Mouse (Mus musculus): ENCODE results near the gene Bik. TPM values are rescaled to one million over a fixed set of nuclear protein-coding genes. Genes with fewer than 3 reads are reported as not detected.
"Not testable (repeated sequence)": the region's sequence is repeated elsewhere in the genome, so short reads cannot be mapped to it uniquely, and the experiment has no call there.

Bik gene
- total RNA-seq (2021): 1 to 10 TPM; 2.7 to 4.0 TPM
- long read RNA-seq, experiment 1, partial matches to known transcripts: 0 of 4 reads
- long read RNA-seq, experiment 1, other reads (novel, unspliced or antisense): 1 of 4 reads
- long read RNA-seq, experiment 2, partial matches to known transcripts: 0 of 4 reads
- long read RNA-seq, experiment 2, other reads (novel, unspliced or antisense): 0 of 4 reads

DNA sequence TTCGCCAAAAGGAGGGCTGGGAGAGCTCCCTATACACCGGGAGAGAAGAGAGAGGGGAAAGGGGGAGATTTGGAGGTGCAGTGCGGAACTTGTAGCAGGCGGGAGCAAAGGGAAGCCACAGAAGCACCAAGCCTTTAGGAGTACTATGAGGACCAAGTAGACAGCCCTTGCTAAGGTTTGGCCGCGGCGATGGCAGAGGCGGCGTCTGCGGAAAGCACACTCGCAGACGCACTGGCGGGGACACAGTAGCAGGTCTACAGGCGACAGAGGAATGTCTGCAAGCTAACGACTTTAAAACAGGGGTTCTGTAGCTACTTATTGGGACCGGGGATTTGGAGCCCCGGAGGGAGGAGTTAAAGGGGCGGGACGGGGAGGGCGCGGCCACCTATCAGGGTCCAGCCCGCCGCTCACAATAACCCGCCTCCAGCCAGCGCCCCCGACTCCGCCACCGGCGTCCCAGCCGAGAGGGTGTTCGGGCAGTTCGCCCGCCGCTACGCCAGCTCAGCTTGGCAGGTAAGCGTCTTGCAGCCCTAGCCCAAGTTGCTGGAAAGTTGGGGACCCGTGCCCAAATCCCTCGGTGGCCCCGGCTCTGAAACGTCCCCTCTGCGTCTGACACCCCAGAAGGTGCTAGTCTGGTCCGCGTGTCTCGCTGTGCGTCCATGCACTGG lies at the start of gene Bik:
TSS of gene Bik (plus strand) at position 439 of the 668 bp plus-strand sequence.
- peak; percentile 41 to 42 for DNase-seq (ENCODE audit: low spot score in 2 of 2)

DNA sequence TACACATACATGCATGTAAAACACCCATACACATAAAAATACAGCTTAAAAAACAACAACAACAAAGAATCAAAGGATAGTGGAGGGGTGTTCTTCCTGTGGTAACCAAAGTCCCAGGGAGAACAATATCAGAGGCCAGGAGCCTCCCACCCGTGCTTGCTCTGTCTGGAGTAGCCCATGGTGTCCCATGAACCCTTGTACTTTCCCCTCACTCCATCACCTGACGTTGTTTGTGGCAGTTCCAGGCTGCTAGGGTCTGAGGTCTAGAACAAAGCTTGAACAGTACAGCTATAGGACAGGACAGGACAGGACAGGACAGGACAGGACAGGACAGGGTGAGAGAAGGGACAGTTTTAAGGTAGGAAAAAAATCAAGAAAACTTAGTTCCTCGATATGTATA lies 48.6 kb upstream of the Bik start:
- no peak for DNase-seq (ENCODE audit: low spot score in 2 of 2)

DNA sequence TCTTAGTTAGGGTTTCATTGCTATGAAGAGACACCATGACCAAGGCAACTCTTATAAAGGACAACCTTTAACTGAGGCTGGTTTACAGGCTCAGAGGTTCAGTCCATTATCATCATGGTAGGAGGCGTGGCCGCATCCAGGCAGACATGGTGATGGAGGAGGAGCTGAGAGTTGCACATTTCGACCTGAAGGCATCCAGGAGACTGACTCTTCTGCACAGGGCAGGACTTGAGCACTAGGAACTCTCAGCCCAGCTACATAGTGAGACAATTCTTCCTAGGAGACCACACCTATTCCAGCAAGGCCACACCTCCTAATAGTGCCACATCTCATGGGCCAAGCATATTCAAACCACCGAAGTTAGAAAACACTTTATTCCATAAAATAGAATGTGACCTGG lies 46.8 kb upstream of the Bik start:
- DNase-seq (ENCODE audit: low spot score in 2 of 2): no peak

DNA sequence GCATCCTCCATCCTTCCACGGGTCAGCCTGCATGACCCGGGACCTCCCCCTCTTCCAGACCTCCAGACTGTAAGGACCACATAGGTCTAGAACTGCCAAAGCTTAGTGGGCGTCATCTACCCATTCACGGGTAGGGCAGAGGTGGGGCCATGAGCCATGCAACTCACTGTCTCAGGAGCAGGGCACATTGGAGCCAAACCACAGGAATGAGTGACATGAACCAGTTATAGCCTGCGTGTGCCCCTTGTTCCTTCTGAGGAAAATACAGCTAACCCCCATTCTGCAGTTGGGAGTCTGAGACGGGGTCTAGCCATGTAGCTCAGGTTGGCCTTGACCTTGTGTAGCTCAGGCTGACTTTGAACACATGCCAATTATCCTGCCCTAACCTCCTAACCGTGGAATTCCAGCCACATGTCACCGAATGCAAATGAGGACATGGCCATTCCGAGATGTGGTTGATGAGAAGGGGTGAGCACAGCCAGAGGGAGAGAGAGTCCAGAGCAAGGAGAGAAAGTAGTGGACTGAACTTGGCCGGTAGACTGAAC lies 45.4 kb upstream of the Bik start:
- no peak for DNase-seq (ENCODE audit: low spot score in 2 of 2)

DNA sequence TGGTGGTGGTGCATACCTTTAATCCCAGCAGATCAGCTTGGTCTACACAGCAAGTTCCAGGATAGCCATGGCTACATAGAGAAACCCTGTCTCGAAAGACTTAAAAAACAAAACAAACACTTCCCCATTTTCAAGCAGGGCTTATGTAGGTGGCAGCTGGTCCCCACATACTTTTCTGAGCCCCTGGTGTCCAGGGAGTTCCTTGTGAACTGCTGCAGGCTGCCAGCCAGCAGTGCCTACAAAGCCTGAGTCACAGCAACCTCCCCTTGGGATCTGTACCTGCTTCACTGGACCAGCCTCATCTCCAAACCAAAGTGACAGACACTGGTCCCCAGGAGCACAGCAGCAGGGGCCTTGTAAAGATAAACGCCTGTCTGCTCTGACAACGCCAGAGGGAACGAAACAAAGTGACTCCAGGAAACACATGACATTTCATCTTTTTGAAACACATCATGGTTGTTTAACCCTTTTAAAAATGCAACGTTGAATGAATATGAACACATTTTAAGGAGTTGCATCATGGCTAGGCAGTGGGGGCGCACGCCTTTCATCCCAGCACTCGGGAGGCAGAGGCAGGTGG lies 43.9 kb upstream of the Bik start:
- DNase-seq (ENCODE audit: low spot score in 2 of 2): no peak

DNA sequence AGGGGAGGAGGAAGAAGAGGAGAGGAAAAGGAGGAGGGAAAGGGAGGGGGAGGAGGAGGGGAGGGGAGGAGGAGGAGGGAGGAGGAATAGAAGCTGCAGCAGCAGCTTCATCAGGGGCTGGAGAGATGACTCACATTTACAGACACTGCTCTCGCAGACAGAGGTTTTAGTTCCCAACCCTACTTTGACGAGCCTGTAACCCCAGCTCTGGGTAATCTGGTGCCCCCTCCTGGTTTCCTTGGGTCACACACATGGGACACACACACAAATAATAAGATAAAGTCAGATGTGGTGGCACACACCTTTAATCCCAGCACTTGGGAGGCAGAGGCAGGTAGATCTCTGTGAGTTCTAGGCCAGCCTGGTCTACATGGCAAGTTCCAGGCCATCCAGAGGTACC lies 43.2 kb upstream of the Bik start:
- DNase-seq (ENCODE audit: low spot score in 2 of 2): no peak

DNA sequence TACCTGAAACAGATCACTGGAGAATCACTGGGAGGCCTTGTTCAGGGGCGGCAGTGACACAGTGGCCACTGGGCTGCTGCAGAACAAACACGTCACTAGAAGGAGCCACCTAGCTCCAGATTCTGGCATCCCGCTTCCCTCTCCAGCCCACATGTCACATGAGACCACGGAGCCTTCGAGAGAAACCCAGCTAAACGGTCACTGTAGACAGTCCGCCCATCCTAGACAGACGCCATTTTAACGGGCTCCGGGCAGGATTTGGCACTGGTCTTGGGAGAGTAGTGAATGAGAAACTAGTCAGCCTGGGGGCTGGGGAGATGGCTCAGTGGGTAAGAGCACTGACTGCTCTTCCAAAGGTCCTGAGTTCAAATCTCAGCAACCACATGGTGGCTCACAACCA lies 42.4 kb upstream of the Bik start:
- no peak for DNase-seq (ENCODE audit: low spot score in 2 of 2)

DNA sequence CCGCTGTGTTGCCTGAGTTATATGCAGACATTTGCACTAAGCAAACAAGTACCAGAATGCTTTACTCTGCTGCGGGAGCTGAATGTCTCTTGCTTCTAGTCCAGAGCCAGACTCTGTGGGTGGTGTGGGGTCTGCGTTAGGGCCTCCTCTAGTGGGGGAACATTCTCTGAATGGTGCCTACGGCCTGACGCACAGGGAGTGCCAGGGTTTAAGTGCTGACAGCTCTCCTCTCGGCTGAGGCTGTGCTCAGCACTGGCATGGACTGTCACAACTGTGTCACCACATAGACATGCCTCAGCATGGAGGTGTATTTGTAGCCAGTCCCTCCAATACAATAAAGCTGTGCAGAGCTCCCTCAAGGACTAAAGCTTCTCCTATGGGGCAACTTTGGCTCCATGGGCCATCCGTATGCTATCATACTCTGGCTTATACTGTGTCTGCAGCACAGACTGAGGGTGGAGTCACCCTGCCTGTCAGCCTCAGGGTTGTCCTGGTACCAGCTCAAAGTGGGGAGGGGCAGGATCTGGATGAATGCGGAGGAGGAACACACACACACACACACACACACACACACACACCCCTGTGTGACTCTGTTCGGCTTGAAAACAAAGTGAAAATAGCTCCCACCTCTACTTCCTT lies 39.1 kb upstream of the Bik start:
- DNase-seq (ENCODE audit: low spot score in 2 of 2): no peak

DNA sequence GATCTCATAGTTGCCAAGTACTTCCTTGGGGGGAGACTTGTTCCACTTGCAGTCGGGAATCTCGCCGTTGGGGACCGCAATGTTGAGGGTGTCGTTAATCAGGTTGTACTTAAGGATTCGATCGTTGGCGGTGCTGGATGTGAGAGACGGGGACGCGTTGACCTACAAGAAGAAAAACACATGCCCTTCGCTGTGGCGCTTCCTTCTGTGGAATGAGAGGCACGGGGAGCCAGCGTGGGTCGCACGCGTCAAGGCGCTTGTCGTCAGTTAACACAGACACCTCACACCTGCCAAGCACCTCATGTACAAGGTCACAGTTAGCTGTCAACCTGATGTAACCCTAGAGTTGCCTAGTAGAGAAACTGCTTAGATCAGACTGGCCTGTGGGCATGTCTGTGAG lies 37.2 kb upstream of the Bik start:
- DNase-seq (ENCODE audit: low spot score in 2 of 2): no peak

DNA sequence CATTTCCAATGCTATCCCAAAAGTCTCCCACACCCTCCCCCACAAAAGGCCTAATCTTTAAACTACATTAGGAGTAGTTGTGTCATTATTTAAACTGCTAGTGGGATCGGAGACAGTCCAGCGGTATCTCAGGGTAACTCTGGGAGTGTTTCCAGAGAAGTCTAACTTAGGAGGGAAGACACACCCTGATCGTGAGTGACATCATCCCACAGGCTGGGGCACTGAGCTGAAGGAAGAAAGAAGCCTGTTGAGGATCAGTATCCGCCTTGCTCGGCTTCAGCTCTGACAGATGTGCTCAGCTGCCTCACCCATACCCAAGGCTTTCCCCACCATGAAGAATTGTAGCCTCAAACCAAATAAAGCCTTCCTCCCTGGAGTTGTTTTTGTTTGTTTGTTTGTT lies 34.8 kb upstream of the Bik start:
- DNase-seq (ENCODE audit: low spot score in 2 of 2): no peak

DNA sequence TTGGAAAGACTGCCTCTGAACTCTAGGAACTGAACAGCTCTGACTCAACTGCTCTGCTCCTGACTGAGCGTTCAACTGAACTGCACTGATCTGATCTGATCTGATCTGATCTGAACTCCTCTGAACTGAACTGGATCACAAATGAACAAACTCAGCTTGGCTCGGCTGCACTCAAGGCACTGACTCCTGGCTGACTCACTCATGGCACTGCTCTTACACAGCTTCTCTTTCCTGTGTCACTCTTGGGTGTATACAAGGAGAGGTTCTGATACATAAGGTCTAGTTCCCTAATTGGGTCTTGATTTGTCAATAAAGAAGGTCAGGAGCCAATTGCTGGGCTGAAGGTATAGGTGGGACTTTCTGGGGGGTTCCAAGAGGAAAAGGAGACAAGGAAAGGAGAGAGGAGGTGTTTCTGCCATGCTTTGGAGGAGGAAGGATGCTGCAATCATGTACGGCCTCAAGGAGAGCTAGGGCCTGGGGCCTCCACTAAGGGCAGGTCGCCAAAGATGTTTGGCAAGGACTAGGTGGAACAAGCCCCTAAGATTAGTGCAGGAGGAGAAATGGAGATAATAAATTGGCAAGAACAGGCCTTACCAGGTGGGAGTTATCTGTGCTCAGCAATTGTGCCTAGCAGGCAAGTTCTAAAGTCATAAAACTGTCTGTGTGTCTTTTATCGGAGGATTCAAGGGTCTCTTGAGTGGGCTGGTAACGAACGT lies 32.6 kb upstream of the Bik start:
- no peak for DNase-seq (ENCODE audit: low spot score in 2 of 2)

DNA sequence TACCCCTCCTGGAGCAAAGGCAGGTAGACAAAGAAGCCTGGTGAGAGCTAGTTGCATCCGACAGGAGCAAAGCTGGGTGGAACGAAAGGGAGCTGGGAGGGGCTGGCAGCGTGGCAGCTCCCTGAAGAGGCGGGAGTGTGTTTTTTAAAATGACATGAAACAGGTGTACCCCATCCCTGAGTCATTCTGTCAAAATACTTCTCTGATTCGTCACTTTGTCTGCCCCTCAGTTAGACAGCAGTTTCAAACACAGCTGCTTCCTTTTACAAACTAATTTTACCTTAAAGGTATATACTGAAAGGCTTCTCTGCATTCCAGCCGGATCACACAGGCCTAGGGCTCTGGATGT lies 32.1 kb upstream of the Bik start:
- DNase-seq (ENCODE audit: low spot score in 2 of 2): no peak

DNA sequence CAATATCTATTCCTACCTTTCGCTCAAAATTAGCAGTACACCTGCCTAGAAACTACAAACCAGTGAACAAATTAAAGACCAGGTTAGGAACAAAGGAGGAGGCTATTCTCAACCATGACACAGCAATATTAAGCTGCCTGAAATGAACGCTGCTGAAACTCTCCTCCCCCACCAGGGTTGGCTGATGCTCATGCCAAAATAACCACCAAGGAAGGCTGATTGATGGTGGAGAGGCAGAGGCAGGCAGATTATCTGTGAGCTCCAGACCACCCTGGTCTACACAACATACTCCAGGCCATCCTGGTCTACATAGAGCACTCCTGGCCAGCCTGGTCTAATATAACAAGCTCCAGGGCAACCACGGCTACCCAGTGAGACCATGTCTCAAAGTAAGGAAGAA lies 31.5 kb upstream of the Bik start:
- DNase-seq (ENCODE audit: low spot score in 2 of 2): no peak

DNA sequence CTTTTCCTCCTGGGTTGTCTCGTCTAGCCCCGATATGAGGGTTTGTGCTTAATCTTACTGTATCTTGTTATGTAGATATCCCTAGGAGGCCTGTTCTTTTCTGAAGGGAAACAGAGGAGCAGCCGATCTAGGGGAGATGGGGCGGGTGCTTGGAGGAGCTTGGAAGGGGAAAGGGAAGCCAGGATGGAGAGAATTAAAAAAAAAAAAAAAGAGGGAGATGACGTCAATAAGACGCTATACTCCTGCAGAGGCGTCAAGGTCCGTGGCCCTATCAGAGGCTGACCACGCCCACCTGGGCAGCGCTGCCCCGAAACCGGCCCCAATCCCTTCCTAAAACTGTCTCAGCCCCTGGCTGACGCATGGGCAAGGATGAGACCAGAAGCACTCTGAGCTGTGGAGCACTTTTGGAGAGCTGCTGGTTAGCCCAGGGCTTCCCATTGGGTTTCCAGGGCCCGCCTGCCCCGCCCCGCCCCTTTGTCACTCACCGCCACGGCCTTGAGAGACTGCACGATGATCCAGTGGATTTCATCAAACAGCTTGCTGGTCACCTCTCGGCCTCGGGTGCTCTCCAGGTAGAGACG lies 30.8 kb upstream of the Bik start:
- no peak for DNase-seq (ENCODE audit: low spot score in 2 of 2)

DNA sequence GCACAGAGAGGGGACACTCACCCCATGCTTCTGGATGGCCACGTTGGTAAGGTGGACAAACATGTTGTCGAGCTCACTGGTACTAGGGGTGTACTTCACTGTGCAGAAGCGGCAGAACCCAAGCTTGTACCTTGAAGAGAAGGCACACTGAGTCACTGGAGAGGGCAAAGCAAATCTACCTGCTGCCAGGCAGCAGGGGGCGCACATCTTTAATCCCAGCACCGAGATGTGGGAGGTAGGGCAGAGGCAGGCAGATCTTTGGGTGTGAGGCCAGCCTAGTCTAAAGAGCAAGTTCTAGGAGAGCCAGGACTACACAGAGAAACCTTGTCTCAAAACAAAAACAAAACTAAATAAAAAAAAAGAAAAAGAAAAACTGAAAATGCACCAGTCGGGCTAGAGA lies 29.4 kb upstream of the Bik start:
- no peak for DNase-seq (ENCODE audit: low spot score in 2 of 2)

DNA sequence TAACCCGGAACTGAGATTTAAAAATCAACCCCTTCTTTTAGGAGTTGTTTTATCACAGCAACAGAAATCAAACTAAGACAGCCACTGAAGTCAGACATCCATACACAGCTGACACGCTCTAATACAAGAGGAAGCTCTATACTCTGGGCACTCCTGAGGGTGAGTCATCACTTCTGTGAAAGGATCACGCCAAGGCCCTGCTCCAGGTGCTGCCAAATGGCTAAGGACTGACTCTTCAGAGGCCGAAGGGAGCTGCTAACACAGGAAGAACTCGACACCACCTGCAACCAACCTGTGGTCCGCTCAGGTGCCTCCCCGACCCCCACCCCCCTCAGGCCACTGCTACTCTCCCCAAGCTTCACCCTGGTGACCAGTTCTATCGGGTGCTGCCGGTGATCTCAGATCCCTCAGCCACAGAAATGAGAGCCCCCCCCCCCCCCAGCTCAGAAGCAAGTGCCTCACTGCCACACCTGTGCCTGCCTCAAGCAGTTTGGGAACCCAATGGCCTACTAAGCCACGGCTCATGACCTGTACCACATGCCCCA lies 27.4 kb upstream of the Bik start:
- no peak for DNase-seq (ENCODE audit: low spot score in 2 of 2)

DNA sequence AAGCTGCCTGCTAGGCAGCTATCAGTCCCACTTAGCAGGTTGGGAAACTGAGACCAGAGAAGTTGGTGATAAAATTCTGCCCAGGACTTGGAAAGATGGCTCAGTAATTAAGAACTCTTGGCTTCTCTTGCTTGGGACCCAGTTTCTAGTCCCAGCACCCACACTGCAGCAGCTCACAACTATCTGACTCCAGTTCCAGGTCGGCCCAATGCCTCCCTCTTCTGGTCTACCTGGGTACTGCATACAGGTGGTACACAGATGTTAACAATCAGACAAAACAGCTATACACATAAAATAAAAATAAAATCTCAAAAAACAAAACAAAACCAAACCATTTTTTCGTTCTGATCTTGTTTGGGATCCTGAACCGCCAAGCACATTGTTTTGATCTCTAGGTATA lies 26.3 kb upstream of the Bik start:
- no peak for DNase-seq (ENCODE audit: low spot score in 2 of 2)

DNA sequence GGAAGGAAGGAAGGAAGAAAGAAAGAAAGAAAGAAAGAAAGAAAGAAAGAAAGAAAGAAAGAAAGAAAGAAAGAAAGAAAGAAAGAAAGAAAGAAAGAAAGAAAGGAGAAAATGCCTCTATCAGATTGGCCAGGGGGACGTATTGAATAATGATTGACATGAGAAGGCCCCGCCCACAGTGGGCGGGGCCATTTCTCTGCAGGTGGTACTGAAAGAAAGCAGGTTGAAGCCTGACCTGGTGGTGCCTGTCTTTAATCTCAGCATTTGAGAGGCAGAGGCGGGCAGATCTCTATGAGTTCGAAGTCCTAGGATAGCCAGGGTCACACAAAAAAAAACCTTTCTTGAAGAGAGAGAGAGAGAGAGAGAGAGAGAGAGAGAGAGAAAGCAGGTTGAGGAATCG lies 25.2 kb upstream of the Bik start:
- not testable (repeated sequence) for DNase-seq (ENCODE audit: low spot score in 2 of 2)

DNA sequence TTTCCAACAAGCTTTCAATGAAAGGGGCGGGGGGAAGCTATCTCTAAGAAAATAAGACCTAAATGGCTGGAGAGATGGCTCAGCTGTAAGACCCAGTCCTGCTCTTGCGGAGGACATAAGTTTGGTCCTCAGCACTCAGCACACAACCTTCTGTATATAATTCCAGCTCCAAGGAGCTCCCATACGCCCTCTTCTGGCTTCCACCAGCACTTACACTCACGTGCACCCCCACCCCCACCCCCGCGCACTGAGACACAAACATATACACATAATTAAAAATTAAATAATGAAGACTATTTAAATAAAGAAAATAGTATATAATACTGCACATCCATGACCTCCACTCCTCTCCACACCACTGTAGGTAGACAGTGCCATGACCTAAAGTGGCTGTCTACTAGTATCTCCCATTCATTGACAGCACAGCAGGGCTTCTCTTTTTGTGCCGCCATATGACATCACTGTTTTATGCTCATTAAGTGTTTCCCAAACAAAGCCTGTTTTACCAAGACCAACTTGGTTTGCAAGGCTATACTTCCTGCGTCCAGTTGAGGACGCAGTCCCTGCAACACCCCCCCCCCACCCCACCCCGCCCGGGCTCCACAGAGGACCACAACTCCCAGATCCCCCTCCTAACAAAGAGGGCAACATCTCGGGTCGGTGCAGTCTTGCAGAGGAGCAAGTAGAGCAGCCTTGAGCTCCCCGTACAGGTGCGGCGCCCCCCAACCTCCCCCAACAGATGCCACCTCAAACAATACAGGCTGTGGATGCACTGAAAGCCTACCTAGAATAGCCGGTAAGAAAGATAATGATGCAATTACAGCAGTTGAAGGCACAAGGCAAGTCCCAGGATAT lies 16.5 kb upstream of the Bik start:
- no peak for DNase-seq (ENCODE audit: low spot score in 2 of 2)

DNA sequence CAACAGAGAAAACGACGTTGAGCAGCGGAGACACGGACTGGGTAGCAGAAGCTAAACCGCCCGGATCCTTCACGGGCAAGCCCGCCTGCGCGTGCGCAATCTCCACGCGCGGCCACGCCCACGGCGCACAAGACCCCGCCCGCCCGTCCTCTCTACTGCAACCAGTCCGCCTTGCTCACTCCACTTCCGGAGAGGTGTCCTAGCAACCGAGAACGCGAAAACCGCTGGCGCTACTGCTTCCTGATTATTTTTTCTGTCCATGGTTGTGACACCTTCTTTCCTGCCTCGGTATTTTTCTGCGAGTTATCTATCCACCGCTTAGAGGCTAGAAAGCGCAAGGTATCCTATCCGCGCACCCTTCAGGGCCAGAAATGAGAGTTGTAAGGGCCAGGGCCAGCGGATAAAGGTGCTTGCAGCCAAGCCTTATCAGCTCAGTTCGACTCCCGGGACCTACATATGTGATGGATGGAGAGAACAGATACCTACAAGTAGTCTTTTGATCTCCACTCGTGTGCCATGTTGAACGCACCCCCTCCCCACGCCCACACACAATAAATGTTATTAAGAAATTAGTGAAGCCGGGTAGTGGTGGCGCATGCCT lies 15.8 kb upstream of the Bik start, which contains the start of gene Ttll1:
TSS of gene Ttll1 (minus strand) at position 89 of the 601 bp plus-strand sequence.
- DNase-seq (ENCODE audit: low spot score in 2 of 2): peak; percentile 86 to 93
